Mouse (Mus musculus): ENCODE measurements at regions not wholly inside any gene's neighbourhood (a gene's known extent, or its start where the extent isn't known, plus 50 kb on each side); places are given as distances from the start of the nearest gene placed in this dataset.

GRCm38 (mm10) chr7:115360142-115360541, 616.6 kb downstream of the Insc start:
- no peak for ATAC-seq (replicated peaks; ENCODE audit: low FRiP score, poor library complexity, severe bottlenecking)

- no peak for ATAC-seq (replicated peaks; ENCODE audit: low FRiP score, poor library complexity, severe bottlenecking)
Measured at GRCm38 (mm10) chr7:115362117-115362516, 618.6 kb downstream of the Insc start.

- no peak for ATAC-seq (replicated peaks; ENCODE audit: low FRiP score, poor library complexity, severe bottlenecking)
Measured at GRCm38 (mm10) chr7:115366910-115367309, 623.4 kb downstream of the Insc start.

- no peak for ATAC-seq (replicated peaks; ENCODE audit: low FRiP score, poor library complexity, severe bottlenecking)
Measured at GRCm38 (mm10) chr7:115371143-115371542, 627.6 kb downstream of the Insc start.

GRCm38 (mm10) chr7:115372921-115373320, 629.4 kb downstream of the Insc start:
- ATAC-seq (replicated peaks; ENCODE audit: low FRiP score, poor library complexity, severe bottlenecking), result no peak

GRCm38 (mm10) chr7:115373781-115374533, 630.5 kb downstream of the Insc start:
- ATAC-seq (replicated peaks; ENCODE audit: low FRiP score, poor library complexity, severe bottlenecking), result no peak

GRCm38 (mm10) chr7:115376067-115376466, 632.6 kb downstream of the Insc start:
- no peak for ATAC-seq (replicated peaks; ENCODE audit: low FRiP score, poor library complexity, severe bottlenecking)

GRCm38 (mm10) chr7:115378836-115379235, 635.3 kb downstream of the Insc start:
- ATAC-seq (replicated peaks; ENCODE audit: low FRiP score, poor library complexity, severe bottlenecking), result no peak

GRCm38 (mm10) chr7:115379600-115379999, 636.1 kb downstream of the Insc start:
- no peak for ATAC-seq (replicated peaks; ENCODE audit: low FRiP score, poor library complexity, severe bottlenecking)

GRCm38 (mm10) chr7:115380989-115381610, 637.6 kb downstream of the Insc start:
- no peak for ATAC-seq (replicated peaks; ENCODE audit: low FRiP score, poor library complexity, severe bottlenecking)

GRCm38 (mm10) chr7:115382876-115383275, 639.4 kb downstream of the Insc start:
- ATAC-seq (replicated peaks; ENCODE audit: low FRiP score, poor library complexity, severe bottlenecking), result no peak

- no peak for ATAC-seq (replicated peaks; ENCODE audit: low FRiP score, poor library complexity, severe bottlenecking)
Measured at GRCm38 (mm10) chr7:115388874-115389273, 645.4 kb downstream of the Insc start.

GRCm38 (mm10) chr7:115392520-115392919, 646.1 kb downstream of the Sox6 start:
- ATAC-seq (replicated peaks; ENCODE audit: low FRiP score, poor library complexity, severe bottlenecking), result no peak

- no peak for ATAC-seq (replicated peaks; ENCODE audit: low FRiP score, poor library complexity, severe bottlenecking)
Measured at GRCm38 (mm10) chr7:115398202-115398601, 640.4 kb downstream of the Sox6 start.

GRCm38 (mm10) chr7:115399461-115399860, 639.1 kb downstream of the Sox6 start:
- ATAC-seq (replicated peaks; ENCODE audit: low FRiP score, poor library complexity, severe bottlenecking), result no peak

- no peak for ATAC-seq (replicated peaks; ENCODE audit: low FRiP score, poor library complexity, severe bottlenecking)
Measured at GRCm38 (mm10) chr7:115407889-115408288, 630.7 kb downstream of the Sox6 start.

GRCm38 (mm10) chr7:115408915-115409314, 629.7 kb downstream of the Sox6 start:
- ATAC-seq (replicated peaks; ENCODE audit: low FRiP score, poor library complexity, severe bottlenecking), result no peak

- ATAC-seq (replicated peaks; ENCODE audit: low FRiP score, poor library complexity, severe bottlenecking), result no peak
Measured at GRCm38 (mm10) chr7:115410501-115411230, 627.9 kb downstream of the Sox6 start.

- ATAC-seq (replicated peaks; ENCODE audit: low FRiP score, poor library complexity, severe bottlenecking), result no peak
Measured at GRCm38 (mm10) chr7:115411456-115411855, 627.1 kb downstream of the Sox6 start.

- ATAC-seq (replicated peaks; ENCODE audit: low FRiP score, poor library complexity, severe bottlenecking), result no peak
Measured at GRCm38 (mm10) chr7:115415147-115415561, 623.4 kb downstream of the Sox6 start.

Measured in erythroblast, adult 5-6 weeks (primary cell).